Mouse (Mus musculus): ENCODE results near the gene Rin2.

The Rin2 gene

GRCm38 (mm10) chr2:145785758-145786617, 111.0 kb downstream of the Rin2 start:
- peak; percentile 19 to 21 for DNase-seq (ENCODE audit: low spot score in 2 of 2)

GRCm38 (mm10) chr2:145786618-145786932, 111.6 kb downstream of the Rin2 start:
- no peak for DNase-seq (ENCODE audit: low spot score in 2 of 2)

- DNase-seq (ENCODE audit: low spot score in 2 of 2), result no peak
Observed at GRCm38 (mm10) chr2:145787486-145787885, 112.5 kb downstream of the Rin2 start.

GRCm38 (mm10) chr2:145788562-145789346, 113.7 kb downstream of the Rin2 start:
- no peak for DNase-seq (ENCODE audit: low spot score in 2 of 2)

- DNase-seq (ENCODE audit: low spot score in 2 of 2), result no peak
Observed at GRCm38 (mm10) chr2:145793702-145794101, 118.7 kb downstream of the Rin2 start.

- peak; percentile 53 to 76 for DNase-seq (ENCODE audit: low spot score in 2 of 2)
Observed at GRCm38 (mm10) chr2:145794318-145794954, 119.4 kb downstream of the Rin2 start.

GRCm38 (mm10) chr2:145797851-145798250, 122.8 kb downstream of the Rin2 start:
- no peak for DNase-seq (ENCODE audit: low spot score in 2 of 2)

GRCm38 (mm10) chr2:145798954-145799353, 123.9 kb downstream of the Rin2 start:
- DNase-seq (ENCODE audit: low spot score in 2 of 2), result no peak

GRCm38 (mm10) chr2:145801322-145802052, 126.5 kb downstream of the Rin2 start:
- DNase-seq (ENCODE audit: low spot score in 2 of 2), result no peak

GRCm38 (mm10) chr2:145802626-145803025, 127.6 kb downstream of the Rin2 start:
- DNase-seq (ENCODE audit: low spot score in 2 of 2), result no peak

- no peak for DNase-seq (ENCODE audit: low spot score in 2 of 2)
Observed at GRCm38 (mm10) chr2:145803822-145804342, 128.9 kb downstream of the Rin2 start.

GRCm38 (mm10) chr2:145804524-145804923, 129.5 kb downstream of the Rin2 start:
- DNase-seq (ENCODE audit: low spot score in 2 of 2), result no peak

- DNase-seq (ENCODE audit: low spot score in 2 of 2), result no peak
Observed at GRCm38 (mm10) chr2:145807276-145807675, 132.3 kb downstream of the Rin2 start.

GRCm38 (mm10) chr2:145808251-145808650, 133.2 kb downstream of the Rin2 start:
- DNase-seq (ENCODE audit: low spot score in 2 of 2), result no peak

- no peak for DNase-seq (ENCODE audit: low spot score in 2 of 2)
Observed at GRCm38 (mm10) chr2:145808667-145809066, 133.7 kb downstream of the Rin2 start.

GRCm38 (mm10) chr2:145810676-145811075, 135.7 kb downstream of the Rin2 start:
- no peak for DNase-seq (ENCODE audit: low spot score in 2 of 2)

- no peak for DNase-seq (ENCODE audit: low spot score in 2 of 2)
Observed at GRCm38 (mm10) chr2:145812818-145813217, 137.8 kb downstream of the Rin2 start.

- DNase-seq (ENCODE audit: low spot score in 2 of 2), result no peak
Observed at GRCm38 (mm10) chr2:145817195-145817594, 142.2 kb downstream of the Rin2 start.

GRCm38 (mm10) chr2:145822013-145822782, 147.2 kb downstream of the Rin2 start:
- no peak for DNase-seq (ENCODE audit: low spot score in 2 of 2)

GRCm38 (mm10) chr2:145822783-145823729, 148.0 kb downstream of the Rin2 start:
- no peak for DNase-seq (ENCODE audit: low spot score in 2 of 2)

Measured in frontal cortex, postnatal 36 days (tissue).